Mouse (Mus musculus) heart, embryonic 13.5 days (tissue): ENCODE measurements around the gene Accs. TPM values are rescaled to one million over a fixed set of nuclear protein-coding genes. Genes with fewer than 3 reads are reported as not detected.

ENCODE experiments used
- ATAC-seq: fragments of 200-750 bp; cut with Nextera tagmentation; 2 replicates; pipeline ENCODE4 v1.8.0; 2017; ENCODE audit warnings: moderate TSS enrichment; ENCODE audit not compliant: insufficient number of reproducible peaks, low FRiP score, low TSS enrichment; ENCODE audit errors: extremely low read depth
- H3K27ac ChIP-seq: fragments of 300-500 bp; sonication (generic); replicated peaks from 2 replicates; pipeline ENCODE4 v1.5.1; 2015; ENCODE audit warnings: moderate library complexity, mild to moderate bottlenecking, inconsistent platforms
- H3K27me3 ChIP-seq: fragments of 300-500 bp; sonication (generic); replicated peaks from 2 replicates; pipeline ENCODE4 v1.6.1; 2015; ENCODE audit warnings: mild to moderate bottlenecking, inconsistent platforms
- H3K36me3 ChIP-seq: fragments of 300-500 bp; sonication (generic); 2 replicates; pipeline ENCODE4 v1.6.1; 2015; ENCODE audit warnings: mild to moderate bottlenecking, inconsistent platforms
- H3K4me1 ChIP-seq: fragments of 300-500 bp; sonication (generic); 2 replicates; pipeline ENCODE4 v1.6.1; 2015; ENCODE audit warnings: inconsistent platforms
- H3K4me2 ChIP-seq: fragments of 300-500 bp; sonication (generic); 2 replicates; pipeline ENCODE4 v1.6.1; 2015; ENCODE audit warnings: inconsistent platforms, mild to moderate bottlenecking, moderate library complexity
- H3K4me3 ChIP-seq: fragments of 300-500 bp; sonication (generic); 2 replicates; pipeline ENCODE4 v1.5.1; 2015; ENCODE audit warnings: moderate library complexity, mild to moderate bottlenecking, inconsistent platforms
- H3K9ac ChIP-seq: fragments of 300-500 bp; sonication (generic); 2 replicates; pipeline ENCODE4 v1.6.1; 2015; ENCODE audit warnings: inconsistent platforms, mild to moderate bottlenecking, moderate library complexity
- H3K9me3 ChIP-seq: fragments of 300-500 bp; sonication (generic); 2 replicates; pipeline ENCODE4 v1.6.1; 2016; ENCODE audit warnings: inconsistent platforms
- WGBS: fragments of 180-500 bp; shearing (Covaris S2); methylation state at CpG from one replicate; pipeline ENCODE4 v1.1.7; 2015; ENCODE audit warnings: mixed read lengths; 5-methylcytosine and 5-hydroxymethylcytosine counted together
- polyA plus RNA-seq: library from polyadenylated mRNA; unstranded; fragments of >200 nt; fragmentation: Nextera tagmentation; extraction: Ambion mirVana; gene quantifications from 2 replicates; pipeline ENCODE4 v1.2.1, GENCODE M21; 2015

Accs gene
- polyA plus RNA-seq, 1 experiment from 2014 or later = 7.6 TPM

- Histone ChIP-seq H3K4me1 (peaks cover 16% of the 10 kb centered on the region), H3K27me3 (0 out of 2 replicates have a peak, but pooled peaks cover 2% of the 10 kb centered on the region), H3K9me3 (no peaks in the 10 kb centered on the region), H3K27ac (no peak overlapping the region), H3K9ac (no peak overlapping the region), H3K4me3 (peak overlapping the region; percentile 76), H3K36me3 (peaks cover 26% of the 10 kb centered on the region), H3K4me2 (peak overlapping the region; percentile 86)
- ATAC-seq = no peak
- WGBS = 46% methylated on average over 13 of the region's 13 CpGs
Observed at GRCm38 (mm10) chr2:93850317-93850944, 688 bp upstream of the Accs start.

- Histone ChIP-seq H3K9me3 (no peaks in the 10 kb centered on the region), H3K27ac (no peak overlapping the region), H3K4me3 (no peak overlapping the region), H3K4me2 (no peak overlapping the region), H3K27me3 (no peaks in the 10 kb centered on the region), H3K36me3 (peaks cover 84% of the 10 kb centered on the region), H3K4me1 (peaks cover 7% of the 10 kb centered on the region), H3K9ac (no peak overlapping the region)
- no peak for ATAC-seq
- WGBS = 86% methylated on average over 3 of the region's 3 CpGs
Observed at GRCm38 (mm10) chr2:93841349-93841748, 8.4 kb downstream of the Accs start.

- ATAC-seq = no peak
Observed at GRCm38 (mm10) chr2:93840109-93840508, 9.6 kb downstream of the Accs start.

GRCm38 (mm10) chr2:93838931-93839330 is 10.8 kb downstream of the Accs start:
- Histone ChIP-seq H3K27ac (no peak overlapping the region), H3K9ac (no peak overlapping the region), H3K36me3 (peaks cover 81% of the 10 kb centered on the region), H3K4me3 (no peak overlapping the region), H3K27me3 (no peaks in the 10 kb centered on the region), H3K4me2 (no peak overlapping the region), H3K9me3 (no peaks in the 10 kb centered on the region), H3K4me1 (peaks cover 7% of the 10 kb centered on the region)
- ATAC-seq = no peak
- 77% methylated on average over 4 of the region's 4 CpGs for WGBS

More at GRCm38 (mm10) chr2:93840109-93840508, 9.6 kb downstream of the Accs start:
- Histone ChIP-seq H3K36me3 (peaks cover 83% of the 10 kb centered on the region), H3K4me3 (no peak overlapping the region), H3K9me3 (no peaks in the 10 kb centered on the region), H3K9ac (no peak overlapping the region), H3K4me1 (peaks cover 7% of the 10 kb centered on the region), H3K27ac (no peak overlapping the region), H3K27me3 (no peaks in the 10 kb centered on the region), H3K4me2 (no peak overlapping the region)
- WGBS = 66% methylated on average over 6 of the region's 6 CpGs

GRCm38 (mm10) chr2:93836232-93836785 is 13.4 kb downstream of the Accs start:
- H3K4me3 ChIP-seq = no peak overlapping the region
- H3K36me3 ChIP-seq = peaks cover 60% of the 10 kb centered on the region
- 66% methylated on average over 13 of the region's 13 CpGs for WGBS
- H3K4me2 ChIP-seq = no peak overlapping the region
- H3K27ac ChIP-seq = no peak overlapping the region
- no peaks in the 10 kb centered on the region for H3K27me3 ChIP-seq
- no peak for ATAC-seq
- H3K4me1 ChIP-seq = peaks cover 7% of the 10 kb centered on the region
- H3K9me3 ChIP-seq = no peaks in the 10 kb centered on the region
- no peak overlapping the region for H3K9ac ChIP-seq

- H3K27ac ChIP-seq = no peak overlapping the region
Observed at GRCm38 (mm10) chr2:93835596-93835995, 14.1 kb downstream of the Accs start.

GRCm38 (mm10) chr2:93823519-93823918 is 26.2 kb downstream of the Accs start:
- H3K27ac ChIP-seq = no peak overlapping the region
- H3K36me3 ChIP-seq = peaks cover 8% of the 10 kb centered on the region; the same call in 1 of the 2 replicates
- H3K27me3 ChIP-seq = no peaks in the 10 kb centered on the region
- ATAC-seq = no peak
- no peak overlapping the region for H3K4me2 ChIP-seq
- H3K9ac ChIP-seq = no peak overlapping the region
- WGBS = 18% methylated on average over 8 of the region's 8 CpGs
- no peaks in the 10 kb centered on the region for H3K9me3 ChIP-seq
- H3K4me1 ChIP-seq = peaks cover 14% of the 10 kb centered on the region
- H3K4me3 ChIP-seq = no peak overlapping the region

More at GRCm38 (mm10) chr2:93835596-93835995, 14.1 kb downstream of the Accs start:
- Histone ChIP-seq H3K9ac (no peak overlapping the region), H3K9me3 (no peaks in the 10 kb centered on the region), H3K36me3 (peaks cover 53% of the 10 kb centered on the region), H3K4me2 (no peak overlapping the region), H3K4me1 (peaks cover 7% of the 10 kb centered on the region), H3K27me3 (no peaks in the 10 kb centered on the region), H3K4me3 (no peak overlapping the region)
- ATAC-seq = no peak
- 61% methylated on average over 11 of the region's 11 CpGs for WGBS

- Histone ChIP-seq H3K4me1 (peaks cover 14% of the 10 kb centered on the region), H3K9me3 (no peaks in the 10 kb centered on the region)
- peak; percentile 71 for ATAC-seq
Observed at GRCm38 (mm10) chr2:93822045-93822749, 27.5 kb downstream of the Accs start, which contains the start of gene Ext2. Gene Ext2, minus strand, starts transcription at chr2:93822568.

GRCm38 (mm10) chr2:93817791-93818190 is 32.0 kb downstream of the Accs start:
- H3K36me3 ChIP-seq = peaks cover 18% of the 10 kb centered on the region

More at GRCm38 (mm10) chr2:93822045-93822749, 27.5 kb downstream of the Accs start, which contains the start of gene Ext2:
- WGBS = under 1% methylated on average over 66 of the region's 66 CpGs
- Histone ChIP-seq H3K4me3 (peak within 1 kb of the TSS; percentile 93), H3K9ac (peak within 1 kb of the TSS; percentile 98), H3K36me3 (peaks cover 8% of the 10 kb centered on the region; the same call in 1 of the 2 replicates), H3K27ac (no peak within 1 kb of the TSS), H3K27me3 (no peaks in the 10 kb centered on the region), H3K4me2 (peak within 1 kb of the TSS; percentile 86)

GRCm38 (mm10) chr2:93813343-93813742 is 36.4 kb downstream of the Accs start:
- H3K36me3 ChIP-seq = peaks cover 49% of the 10 kb centered on the region
- H3K4me1 ChIP-seq = no peaks in the 10 kb centered on the region
- H3K9me3 ChIP-seq = no peaks in the 10 kb centered on the region
- H3K27me3 ChIP-seq = no peaks in the 10 kb centered on the region
- no peak for ATAC-seq
- H3K27ac ChIP-seq = no peak overlapping the region
- H3K4me2 ChIP-seq = no peak overlapping the region
- H3K9ac ChIP-seq = no peak overlapping the region
- 88% methylated on average over 22 of the region's 22 CpGs for WGBS
- H3K4me3 ChIP-seq = no peak overlapping the region

More at GRCm38 (mm10) chr2:93817791-93818190, 32.0 kb downstream of the Accs start:
- H3K4me1 ChIP-seq = peaks cover 14% of the 10 kb centered on the region
- H3K27ac ChIP-seq = no peak overlapping the region
- no peaks in the 10 kb centered on the region for H3K9me3 ChIP-seq
- ATAC-seq = no peak
- no peak overlapping the region for H3K4me2 ChIP-seq
- WGBS = 84% methylated on average over 5 of the region's 5 CpGs
- H3K9ac ChIP-seq = no peak overlapping the region
- no peak overlapping the region for H3K4me3 ChIP-seq
- H3K27me3 ChIP-seq = no peaks in the 10 kb centered on the region

GRCm38 (mm10) chr2:93811812-93812211 is 37.9 kb downstream of the Accs start:
- Histone ChIP-seq H3K36me3 (peaks cover 64% of the 10 kb centered on the region), H3K4me1 (no peaks in the 10 kb centered on the region), H3K4me3 (no peak overlapping the region), H3K9ac (no peak overlapping the region), H3K27me3 (no peaks in the 10 kb centered on the region), H3K4me2 (no peak overlapping the region), H3K27ac (no peak overlapping the region), H3K9me3 (no peaks in the 10 kb centered on the region)
- ATAC-seq = no peak
- WGBS = 34% methylated on average over 4 of the region's 4 CpGs
